Mouse (Mus musculus): ENCODE results near the gene Scube2. TPM values are rescaled to one million over a fixed set of nuclear protein-coding genes. Genes with fewer than 3 reads are reported as not detected.

Scube2 gene
- polyA plus RNA-seq, 1 experiment: 1.6 TPM

DNA sequence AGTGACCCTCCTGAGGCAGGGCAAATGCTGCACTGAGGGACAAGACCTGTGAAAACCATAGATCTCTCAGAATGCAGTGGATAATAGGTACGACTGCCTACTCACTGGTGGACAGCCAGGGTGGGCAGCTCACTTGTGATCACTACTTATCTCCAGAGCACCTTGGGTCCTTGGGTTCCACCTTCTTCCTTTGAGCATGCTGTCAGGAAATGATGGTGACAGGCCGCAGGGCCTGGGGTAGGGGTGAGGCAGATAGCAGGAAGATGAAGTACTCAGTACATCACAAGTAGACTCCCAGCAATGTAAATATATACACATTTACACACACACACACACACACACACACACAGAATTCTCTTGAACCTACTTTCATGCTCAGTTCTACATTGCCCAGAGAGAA, 77.6 kb downstream of the Scube2 start:
- Histone ChIP-seq H3K27me3 (ENCODE audit: control insufficient read depth, insufficient read depth, low read length) (no peaks in the 10 kb centered on the region; the same call in 1 of the 2 replicates), H3K27ac (ENCODE audit: insufficient read depth, low read depth, low read length) (no peak overlapping the region), H3K4me3 (ENCODE audit: low read depth, low read length) (no peak overlapping the region), H3K4me1 (ENCODE audit: control insufficient read depth, insufficient read depth, insufficient read length, low read length) (no peaks in the 10 kb centered on the region), H3K36me3 (ENCODE audit: control insufficient read depth, insufficient read depth, low read length) (no peaks in the 10 kb centered on the region)
- 64% methylated on average over 2 of the region's 2 CpGs for WGBS
- TF ChIP-seq CTCF (IDR thresholded peaks at IDR 0.05; ENCODE audit: extremely low read depth, insufficient read length, insufficient replicate concordance, low read depth, low read length) (no peak), POLR2A (IDR thresholded peaks at IDR 0.05; ENCODE audit: low read depth, low read length) (no peak)

DNA sequence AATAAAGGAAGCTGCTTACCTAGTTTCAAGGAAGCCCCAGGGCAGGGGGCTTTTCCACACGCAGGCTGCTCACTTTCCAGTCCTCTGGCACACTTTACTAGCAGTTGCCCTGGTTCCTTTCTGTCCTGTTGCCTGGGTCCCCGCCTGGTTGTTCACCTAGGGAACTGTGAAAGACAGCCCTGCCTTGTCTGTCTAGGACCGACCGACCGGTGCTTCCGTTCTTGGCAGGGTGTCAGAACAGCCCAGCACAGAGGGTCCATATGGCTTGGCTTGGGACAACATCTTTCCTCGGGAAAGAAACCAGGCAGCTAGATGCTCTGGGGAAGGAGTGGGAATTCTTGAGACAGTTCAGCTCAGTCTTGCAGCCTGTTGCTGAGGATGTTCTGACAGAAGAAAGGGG, 82.2 kb downstream of the Scube2 start:
- WGBS: 13% methylated on average over 7 of the region's 7 CpGs
- peaks cover 9% of the 10 kb centered on the region for H3K4me1 ChIP-seq (ENCODE audit: control insufficient read depth, insufficient read depth, insufficient read length, low read length)
- TF ChIP-seq POLR2A (IDR thresholded peaks at IDR 0.05; ENCODE audit: low read depth, low read length): no peak
- TF ChIP-seq CTCF (IDR thresholded peaks at IDR 0.05; ENCODE audit: extremely low read depth, insufficient read length, insufficient replicate concordance, low read depth, low read length): no peak
- H3K4me3 ChIP-seq (ENCODE audit: low read depth, low read length): no peak overlapping the region
- H3K27ac ChIP-seq (ENCODE audit: insufficient read depth, low read depth, low read length): no peak overlapping the region
- peaks cover 20% of the 10 kb centered on the region for H3K27me3 ChIP-seq (ENCODE audit: control insufficient read depth, insufficient read depth, low read length)
- H3K36me3 ChIP-seq (ENCODE audit: control insufficient read depth, insufficient read depth, low read length): no peaks in the 10 kb centered on the region

DNA sequence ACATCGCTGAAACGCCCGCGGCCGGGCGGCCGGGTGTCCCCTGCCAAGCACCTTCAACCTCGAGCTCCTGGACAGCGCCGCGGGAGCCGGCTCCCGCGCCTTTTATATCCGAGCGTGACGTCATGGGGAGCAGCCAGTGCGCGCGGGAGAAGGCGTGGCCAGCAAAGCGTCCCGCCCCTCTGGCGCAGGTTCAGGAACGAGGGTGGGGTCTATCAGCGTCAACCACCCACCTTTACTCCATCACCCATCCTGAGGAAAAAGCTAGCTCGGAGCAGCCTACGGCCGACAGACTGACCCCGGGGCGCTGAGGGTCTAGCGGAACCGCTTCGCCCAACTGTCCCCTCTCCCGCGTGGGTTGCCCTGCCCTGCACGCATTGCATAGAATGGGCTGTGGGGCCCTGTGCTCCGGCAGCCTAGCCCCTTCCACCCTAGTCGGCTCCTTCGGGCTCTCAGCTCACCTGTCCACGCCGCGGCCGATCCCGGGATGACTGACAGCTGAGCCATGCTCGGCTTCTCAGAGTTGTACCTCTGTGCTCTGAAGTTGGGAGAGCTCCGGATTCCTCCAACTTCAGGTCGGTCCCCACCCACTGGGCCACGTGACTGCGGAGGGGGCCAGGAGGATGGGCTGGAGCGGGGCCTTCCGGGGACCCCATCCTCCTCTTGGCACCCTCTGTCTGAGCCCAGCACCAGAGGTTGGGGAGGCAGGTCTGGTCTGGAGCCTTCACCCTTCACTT, 83.8 kb downstream of the Scube2 start, which contains the start of gene Nrip3:
Nrip3 (minus strand) TSS at position 556 of the 734 bp plus-strand sequence.
- peaks cover 22% of the 10 kb centered on the region for H3K27me3 ChIP-seq (ENCODE audit: control insufficient read depth, insufficient read depth, low read length)
- H3K36me3 ChIP-seq (ENCODE audit: control insufficient read depth, insufficient read depth, low read length): no peaks in the 10 kb centered on the region
- peaks cover 9% of the 10 kb centered on the region for H3K4me1 ChIP-seq (ENCODE audit: control insufficient read depth, insufficient read depth, insufficient read length, low read length)
- H3K27ac ChIP-seq (ENCODE audit: insufficient read depth, low read depth, low read length): no peak within 1 kb of the TSS
- WGBS: 2% methylated on average over 52 of the region's 52 CpGs
- peak within 1 kb of the TSS; percentile 54 for H3K4me3 ChIP-seq (ENCODE audit: low read depth, low read length)
- TF ChIP-seq POLR2A (IDR thresholded peaks at IDR 0.05; ENCODE audit: low read depth, low read length): no peak
- TF ChIP-seq CTCF (IDR thresholded peaks at IDR 0.05; ENCODE audit: extremely low read depth, insufficient read length, insufficient replicate concordance, low read depth, low read length): no peak

DNA sequence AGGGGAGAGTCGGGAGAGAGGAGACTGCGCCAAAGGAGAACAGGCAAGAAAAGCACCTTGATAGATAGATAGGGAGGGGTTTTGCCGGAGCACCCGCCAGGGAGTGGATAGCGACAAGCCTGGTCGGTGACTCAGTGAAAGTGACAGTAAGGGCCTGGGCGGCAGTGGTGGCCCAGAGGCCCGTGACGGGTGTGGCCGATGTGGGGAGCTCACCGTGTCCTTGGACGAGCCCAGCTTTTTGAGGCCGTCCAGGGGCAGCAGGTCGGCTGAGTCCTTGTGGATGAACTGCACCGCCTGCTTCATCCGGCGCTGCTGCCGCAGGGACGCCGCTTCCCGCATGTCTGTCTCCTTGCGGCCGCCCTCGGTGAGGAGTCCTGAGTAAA, 84.4 kb downstream of the Scube2 start:
- H3K4me3 ChIP-seq (ENCODE audit: low read depth, low read length): peak overlapping the region; percentile 54
- under 1% methylated on average over 24 of the region's 24 CpGs for WGBS
- TF ChIP-seq POLR2A (IDR thresholded peaks at IDR 0.05; ENCODE audit: low read depth, low read length) (no peak), CTCF (IDR thresholded peaks at IDR 0.05; ENCODE audit: extremely low read depth, insufficient read length, insufficient replicate concordance, low read depth, low read length) (no peak)
- peaks cover 9% of the 10 kb centered on the region for H3K4me1 ChIP-seq (ENCODE audit: control insufficient read depth, insufficient read depth, insufficient read length, low read length)
- H3K27me3 ChIP-seq (ENCODE audit: control insufficient read depth, insufficient read depth, low read length): peaks cover 22% of the 10 kb centered on the region
- H3K27ac ChIP-seq (ENCODE audit: insufficient read depth, low read depth, low read length): no peak overlapping the region
- no peaks in the 10 kb centered on the region for H3K36me3 ChIP-seq (ENCODE audit: control insufficient read depth, insufficient read depth, low read length)

DNA sequence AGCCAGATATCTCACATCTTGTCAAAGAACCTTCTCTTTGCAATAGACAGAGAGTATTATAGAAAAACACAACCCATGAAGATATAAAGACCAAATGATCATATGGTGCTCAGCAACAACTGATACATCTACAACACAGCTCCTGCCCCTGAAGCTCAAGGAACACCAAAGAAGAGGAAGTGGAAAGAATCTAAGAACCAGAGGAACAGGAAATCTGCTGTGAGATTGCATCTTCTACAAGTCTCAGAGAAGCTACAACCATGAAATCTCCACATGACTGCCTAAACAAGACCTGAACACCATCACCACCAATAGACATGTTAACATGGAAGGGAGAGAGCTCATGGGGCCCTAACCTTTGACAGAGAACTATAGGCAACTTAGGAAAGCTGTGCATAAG, 93.2 kb downstream of the Scube2 start:
- no peaks in the 10 kb centered on the region for H3K36me3 ChIP-seq (ENCODE audit: control insufficient read depth, insufficient read depth, low read length)
- H3K27me3 ChIP-seq (ENCODE audit: control insufficient read depth, insufficient read depth, low read length): no peaks in the 10 kb centered on the region
- no peak for TF ChIP-seq POLR2A (IDR thresholded peaks at IDR 0.05; ENCODE audit: low read depth, low read length)
- TF ChIP-seq CTCF (IDR thresholded peaks at IDR 0.05; ENCODE audit: extremely low read depth, insufficient read length, insufficient replicate concordance, low read depth, low read length): no peak
- H3K4me1 ChIP-seq (ENCODE audit: control insufficient read depth, insufficient read depth, insufficient read length, low read length): no peaks in the 10 kb centered on the region
- no peak overlapping the region for H3K4me3 ChIP-seq (ENCODE audit: low read depth, low read length)
- H3K27ac ChIP-seq (ENCODE audit: insufficient read depth, low read depth, low read length): no peak overlapping the region

DNA sequence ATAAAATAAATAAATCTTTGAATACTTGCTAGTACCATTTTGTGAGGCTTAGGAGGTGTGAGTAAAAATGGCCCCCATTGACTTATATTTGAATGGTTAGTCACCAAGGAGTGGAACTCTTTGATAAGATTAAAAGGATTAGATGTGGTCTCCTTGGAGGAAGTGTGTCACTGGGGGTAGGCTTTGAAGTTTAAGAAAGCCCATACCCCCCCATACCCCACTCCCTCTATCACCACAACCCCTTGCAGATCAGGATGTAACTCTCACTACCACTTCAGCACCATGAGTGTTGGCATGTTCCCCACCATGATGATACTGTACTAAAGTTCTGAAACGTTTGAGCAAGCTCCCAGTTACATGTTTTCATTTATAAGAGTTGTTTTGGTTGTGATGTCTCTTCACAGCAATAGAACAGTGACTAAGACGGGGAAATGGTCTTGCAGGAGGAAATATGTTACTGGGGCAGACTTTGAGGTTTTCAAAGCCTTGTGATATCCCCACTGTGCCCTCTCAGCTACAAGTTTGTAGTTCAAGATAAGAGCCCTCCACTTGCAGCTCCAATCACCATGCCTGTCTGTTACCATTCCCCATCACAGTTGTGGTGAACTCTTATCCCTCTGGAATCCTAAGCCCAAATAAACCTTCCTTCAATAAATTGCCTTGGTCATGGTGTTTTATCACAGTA, 96.6 kb downstream of the Scube2 start:
- no peaks in the 10 kb centered on the region for H3K4me1 ChIP-seq (ENCODE audit: control insufficient read depth, insufficient read depth, insufficient read length, low read length)
- H3K27ac ChIP-seq (ENCODE audit: insufficient read depth, low read depth, low read length): no peak overlapping the region
- no peak overlapping the region for H3K4me3 ChIP-seq (ENCODE audit: low read depth, low read length)
- H3K27me3 ChIP-seq (ENCODE audit: control insufficient read depth, insufficient read depth, low read length): no peaks in the 10 kb centered on the region
- WGBS: 42% methylated on average over 2 of the region's 2 CpGs
- no peaks in the 10 kb centered on the region for H3K36me3 ChIP-seq (ENCODE audit: control insufficient read depth, insufficient read depth, low read length)
- no peak for TF ChIP-seq CTCF (IDR thresholded peaks at IDR 0.05; ENCODE audit: extremely low read depth, insufficient read length, insufficient replicate concordance, low read depth, low read length)
- TF ChIP-seq POLR2A (IDR thresholded peaks at IDR 0.05; ENCODE audit: low read depth, low read length): no peak

DNA sequence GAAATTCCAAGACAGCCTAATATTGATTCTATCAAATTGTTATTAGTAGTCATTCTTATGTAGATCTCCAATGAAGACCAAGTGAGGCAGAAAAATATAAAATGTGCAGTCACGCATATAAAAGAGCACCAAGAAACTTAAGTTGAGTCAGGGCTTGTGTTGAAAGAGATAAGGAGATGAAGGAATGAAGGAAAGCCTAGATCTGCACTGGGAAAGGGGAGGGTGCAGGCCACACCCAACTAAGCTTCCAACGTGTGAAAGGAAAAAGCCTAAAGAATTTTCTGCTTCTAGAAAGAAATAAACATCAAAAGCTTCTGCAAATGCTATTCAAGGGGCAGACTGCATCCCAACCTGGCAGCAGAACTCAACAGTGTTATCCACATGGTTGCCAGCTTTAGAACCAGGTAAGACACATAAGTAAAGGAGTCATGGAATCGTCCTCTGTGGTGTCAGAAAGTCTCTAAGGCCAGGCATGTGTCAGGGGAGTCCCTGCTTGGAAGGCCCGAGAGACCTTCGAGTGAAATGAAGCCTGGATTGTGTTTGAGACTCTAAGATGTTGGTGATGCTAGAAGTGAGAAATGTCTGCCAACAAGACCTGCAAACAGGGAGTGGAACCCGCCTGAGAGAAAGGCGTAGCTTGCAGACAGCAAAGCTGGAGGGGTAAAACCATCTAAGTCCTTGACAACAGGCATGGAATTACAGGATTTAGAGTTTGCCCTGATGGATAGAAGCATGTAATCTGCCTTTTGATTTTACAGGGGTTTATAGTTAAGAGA, 97.7 kb downstream of the Scube2 start:
- no peaks in the 10 kb centered on the region for H3K4me1 ChIP-seq (ENCODE audit: control insufficient read depth, insufficient read depth, insufficient read length, low read length)
- TF ChIP-seq POLR2A (IDR thresholded peaks at IDR 0.05; ENCODE audit: low read depth, low read length) (no peak), CTCF (IDR thresholded peaks at IDR 0.05; ENCODE audit: extremely low read depth, insufficient read length, insufficient replicate concordance, low read depth, low read length) (no peak)
- H3K4me3 ChIP-seq (ENCODE audit: low read depth, low read length): no peak overlapping the region
- no peaks in the 10 kb centered on the region for H3K27me3 ChIP-seq (ENCODE audit: control insufficient read depth, insufficient read depth, low read length)
- no peak overlapping the region for H3K27ac ChIP-seq (ENCODE audit: insufficient read depth, low read depth, low read length)
- WGBS: 79% methylated on average over 7 of the region's 7 CpGs
- H3K36me3 ChIP-seq (ENCODE audit: control insufficient read depth, insufficient read depth, low read length): no peaks in the 10 kb centered on the region

All from small intestine, adult 2 months (tissue).